ENCODE assay signal across 10 mouse cellular contexts in genomic region chr1:193625101-193625956, GRCm38 (mm10).
A peak's percentile ranks its signal among the peaks of the same experiment; 100 is the strongest.
DNase-seq lines count a peak whose midpoint lies in the region; ATAC-seq and TF ChIP-seq lines count a peak whose summit lies in the region.
"Had no signal": no experiment of that assay in that cellular context is flagged by ENCODE, and none has a peak within 500 bp of the region (broad histone marks: within the 10 kb centered on the region; RNA-seq: fewer than 3 reads in every experiment).

No protein-coding gene starts in this region.

- H3K4me2 ChIP-seq in liver, embryonic 12.5 days: no peak overlapping the region
- peak overlapping the region; percentile 27; the same call in 1 of the 2 replicates for H3K4me2 ChIP-seq in heart, embryonic 13.5 days
- H3K4me2 ChIP-seq in forebrain, embryonic 11.5 days (ENCODE audit: low read depth, low read length, severe bottlenecking): no peak overlapping the region

- no peak for ATAC-seq in liver, embryonic 12.5 days
- ATAC-seq in heart, embryonic 13.5 days (ENCODE audit: extremely low read depth, insufficient number of reproducible peaks, low FRiP score, low TSS enrichment): no peak
- no peak for ATAC-seq in forebrain, embryonic 11.5 days (replicated peaks; ENCODE audit: low FRiP score)
- ATAC-seq in activated CD4-positive, CD25-positive, alpha-beta regulatory T cell, adult 4 months: no peak

- DNase-seq in liver, adult 2 months (ENCODE audit: extremely low read depth, low read depth, low spot score): peak; percentile 42
- peak; percentile 31 for DNase-seq in brain, embryonic 14.5 days (ENCODE audit: low read depth)
- peak; percentile 20 for DNase-seq in retina, embryonic 14.5 days (ENCODE audit: low spot score)
- DNase-seq in forebrain, embryonic 11.5 days (ENCODE audit: low spot score): no peak
- no peak for DNase-seq in lung, postnatal 10 days
- DNase-seq: thymus, postnatal 14 days had no signal

- H3K4me1 ChIP-seq in liver, adult 2 months (ENCODE audit: control insufficient read depth, insufficient read depth, low read length): peaks cover 3% of the 10 kb centered on the region; the same call in 1 of the 2 replicates
- no peaks in the 10 kb centered on the region for H3K4me1 ChIP-seq in liver, embryonic 12.5 days
- peaks cover 38% of the 10 kb centered on the region for H3K4me1 ChIP-seq in heart, embryonic 13.5 days
- no peaks in the 10 kb centered on the region for H3K4me1 ChIP-seq in forebrain, embryonic 11.5 days (replicated peaks; ENCODE audit: control insufficient read depth, insufficient read depth, low read length)

- 34% methylated on average over 9 of the region's 9 CpGs for WGBS in liver, adult 2 months
- 19% methylated on average over 9 of the region's 9 CpGs for WGBS in liver, embryonic 12.5 days (ENCODE audit: insufficient replicate concordance)
- WGBS in heart, embryonic 13.5 days: 13% methylated on average over 9 of the region's 9 CpGs
- 25% methylated on average over 9 of the region's 9 CpGs for WGBS in forebrain, embryonic 11.5 days

- H3K27ac ChIP-seq in liver, adult 2 months (replicated peaks; ENCODE audit: insufficient read depth, low read depth, low read length): no peak overlapping the region
- H3K27ac ChIP-seq in liver, embryonic 12.5 days: no peak overlapping the region
- H3K27ac ChIP-seq in heart, embryonic 13.5 days (replicated peaks): no peak overlapping the region
- no peak overlapping the region for H3K27ac ChIP-seq in forebrain, embryonic 11.5 days (ENCODE audit: low read depth, low read length)

- H3K4me3 ChIP-seq in liver, adult 2 months (ENCODE audit: insufficient read depth, low read depth, low read length): no peak overlapping the region
- no peak overlapping the region for H3K4me3 ChIP-seq in liver, embryonic 12.5 days
- no peak overlapping the region for H3K4me3 ChIP-seq in heart, embryonic 13.5 days
- H3K4me3 ChIP-seq in forebrain, embryonic 11.5 days (ENCODE audit: low read depth, low read length): no peak overlapping the region

- H3K9me3 ChIP-seq in liver, embryonic 12.5 days (replicated peaks): no peaks in the 10 kb centered on the region
- no peaks in the 10 kb centered on the region for H3K9me3 ChIP-seq in heart, embryonic 13.5 days
- H3K9me3 ChIP-seq in forebrain, embryonic 11.5 days (ENCODE audit: control insufficient read depth, low read length): no peaks in the 10 kb centered on the region
- H3K9me3 ChIP-seq: G1E had no signal

- no peak overlapping the region for H3K9ac ChIP-seq in liver, adult 2 months (ENCODE audit: low read depth, low read length)
- no peak overlapping the region for H3K9ac ChIP-seq in liver, embryonic 12.5 days
- no peak overlapping the region for H3K9ac ChIP-seq in heart, embryonic 13.5 days
- no peak overlapping the region for H3K9ac ChIP-seq in forebrain, embryonic 11.5 days (ENCODE audit: low read length)

- peaks cover 2% of the 10 kb centered on the region; the same call in 1 of the 2 replicates for H3K27me3 ChIP-seq in liver, adult 2 months (ENCODE audit: control insufficient read depth, insufficient read depth, low read length)
- peaks cover 4% of the 10 kb centered on the region for H3K27me3 ChIP-seq in liver, embryonic 12.5 days (replicated peaks)
- H3K27me3 ChIP-seq in heart, embryonic 13.5 days (replicated peaks): 0 out of 2 replicates have a peak, but pooled peaks cover 3% of the 10 kb centered on the region
- no peaks in the 10 kb centered on the region for H3K27me3 ChIP-seq in forebrain, embryonic 11.5 days (ENCODE audit: control insufficient read depth, insufficient read depth, low read length)

- TF ChIP-seq CTCF in liver, adult 2 months (IDR thresholded peaks at IDR 0.05; ENCODE audit: low read depth, low read length): no peak
- TF ChIP-seq CTCF in brain, embryonic 14.5 days (IDR thresholded peaks at IDR 0.05; ENCODE audit: borderline replicate concordance, extremely low read depth, insufficient read depth, insufficient read length): no peak

- no peak for TF ChIP-seq POLR2A in liver, adult 2 months (IDR thresholded peaks at IDR 0.05; ENCODE audit: extremely low read depth, insufficient read depth, low read length)
- TF ChIP-seq POLR2A in brain, embryonic 14.5 days (IDR thresholded peaks at IDR 0.05; ENCODE audit: borderline replicate concordance, extremely low read depth, insufficient read depth, insufficient read length, poor library complexity, severe bottlenecking): no peak

- H3K79me2 ChIP-seq in liver, adult 2 months (ENCODE audit: control insufficient read depth, insufficient read depth, low read length): no peaks in the 10 kb centered on the region

- H3K36me3 ChIP-seq in liver, adult 2 months (ENCODE audit: control insufficient read depth, insufficient read depth, low read length): no peaks in the 10 kb centered on the region
- H3K36me3 ChIP-seq in liver, embryonic 12.5 days: no peaks in the 10 kb centered on the region
- no peaks in the 10 kb centered on the region for H3K36me3 ChIP-seq in heart, embryonic 13.5 days
- H3K36me3 ChIP-seq in forebrain, embryonic 11.5 days (ENCODE audit: control insufficient read depth, insufficient read depth, low read length): no peaks in the 10 kb centered on the region
- H3K36me3 ChIP-seq: G1E had no signal

Comparison
In these comparisons a context has a peak if more than half of its experiments do, and no peak if none do; other contexts are left out.
1. DNase-seq: peak in liver, adult 2 months (single experiment), brain, embryonic 14.5 days (single experiment) and retina, embryonic 14.5 days (single experiment); none in forebrain, embryonic 11.5 days (single experiment) and lung, postnatal 10 days (single experiment).